Mouse (Mus musculus) layer of hippocampus, postnatal 10 days (tissue): Measurements from ENCODE around the gene Bbs1. TPM values are rescaled to one million over a fixed set of nuclear protein-coding genes. Genes with fewer than 3 reads are reported as not detected.

Experiments
- DNase-seq, 2 experiments: peaks; one replicate each; pipeline ENCODE4 v3.0.0; 2021; ENCODE audit warnings: low spot score in 2 of 2
- total RNA-seq, 2 experiments: library from RNA; stranded (reverse); gene quantifications; 2 replicates each; pipeline ENCODE4 v1.2.3; 2021

The Bbs1 gene
- total RNA-seq, 2 experiments from 2014 or later = 31.3 to 34.8 TPM

- no peak for DNase-seq
Observed at GRCm38 (mm10) chr19:4838526-4839140, 67.8 kb downstream of the Bbs1 start.

- DNase-seq = no peak
Observed at GRCm38 (mm10) chr19:4837049-4837448, 69.4 kb downstream of the Bbs1 start.

Other genes with a start within 250 kb of the Bbs1 start
- 1 to 10 TPM; 2.1 to 2.3 TPM for gene Gm960, start 208.0 kb downstream of the Bbs1 start, total RNA-seq
- 100 to 1,000 TPM; 545 to 601 TPM for gene Sptbn2, start 195.5 kb downstream of the Bbs1 start, total RNA-seq
- gene Rbm4b, start 150.1 kb downstream of the Bbs1 start, total RNA-seq = 10 to 100 TPM; 16.6 to 16.8 TPM
- gene Rbm4, start 112.7 kb downstream of the Bbs1 start, total RNA-seq = 10 to 100 TPM; 68.7 to 71.1 TPM
- 10 to 100 TPM; 20.7 to 22.3 TPM for gene Gm21992, start 95.0 kb downstream of the Bbs1 start, total RNA-seq
- gene Rbm14, start 95.0 kb downstream of the Bbs1 start, total RNA-seq = 10 to 100 TPM; 41.2 to 49.4 TPM
- gene Ccs, start 67.3 kb downstream of the Bbs1 start, total RNA-seq = 10 to 100 TPM; 39.4 to 47.5 TPM
- 1 to 10 TPM; 1.9 to 2.6 TPM for gene Ccdc87, start 67.3 kb downstream of the Bbs1 start, total RNA-seq
- 100 to 1,000 TPM in 1 of 2 experiments, 10 to 100 TPM in 1; 95.2 to 102 TPM for gene Ctsf, start 51.5 kb downstream of the Bbs1 start, total RNA-seq
- gene Actn3, start 28.7 kb downstream of the Bbs1 start, total RNA-seq = 1 to 10 TPM; 1.9 to 2.1 TPM
- 10 to 100 TPM; 23.5 to 26.3 TPM for gene Zdhhc24, start 28.0 kb downstream of the Bbs1 start, total RNA-seq
- gene Dpp3, start 21.7 kb upstream of the Bbs1 start, total RNA-seq = 10 to 100 TPM; 62.0 to 62.7 TPM
- 10 to 100 TPM; 18.0 to 18.4 TPM for gene Peli3, start 36.5 kb upstream of the Bbs1 start, total RNA-seq
- 10 to 100 TPM; 62.7 to 68.8 TPM for gene Mrpl11, start 55.5 kb upstream of the Bbs1 start, total RNA-seq
- 1 to 10 TPM; 4.8 to 5.0 TPM for gene Npas4, start 83.7 kb upstream of the Bbs1 start, total RNA-seq
- 10 to 100 TPM; 21.0 to 21.9 TPM for gene Slc29a2, start 117.2 kb upstream of the Bbs1 start, total RNA-seq
- 100 to 1,000 TPM; 125 to 126 TPM for gene B4gat1, start 132.2 kb upstream of the Bbs1 start, total RNA-seq
- 1 to 10 TPM; 3.4 to 6.9 TPM for gene AC124502.3, start 132.3 kb upstream of the Bbs1 start, total RNA-seq
- 10 to 100 TPM in 1 of 2 experiments, 1 to 10 TPM in 1; 8.7 to 11.9 TPM for gene Brms1, start 134.7 kb upstream of the Bbs1 start, total RNA-seq
- gene Rin1, start 143.9 kb upstream of the Bbs1 start, total RNA-seq = 10 to 100 TPM; 26.4 to 26.6 TPM
- 10 to 100 TPM in 1 of 2 experiments, 1 to 10 TPM in 1; 9.9 to 10.2 TPM for gene Cd248, start 161.4 kb upstream of the Bbs1 start, total RNA-seq
- gene Tmem151a, start 178.9 kb upstream of the Bbs1 start, total RNA-seq = 10 to 100 TPM; 96.6 to 98.0 TPM
- 10 to 100 TPM; 24.7 to 29.9 TPM for gene Yif1a, start 181.9 kb upstream of the Bbs1 start, total RNA-seq
- 100 to 1,000 TPM; 743 to 783 TPM for gene Cnih2, start 191.9 kb upstream of the Bbs1 start, total RNA-seq
- gene Rab1b, start 200.4 kb upstream of the Bbs1 start, total RNA-seq = 100 to 1,000 TPM; 163 to 166 TPM
- 100 to 1,000 TPM; 170 to 176 TPM for gene Klc2, start 211.9 kb upstream of the Bbs1 start, total RNA-seq